Mouse (Mus musculus) heart, postnatal 0 days (tissue): ENCODE data around the gene 7420426K07Rik.

Source experiments
- CTCF ChIP-seq: IDR thresholded peaks from 2 replicates; pipeline ENCODE4 v1.5.1; 2016; ENCODE audit warnings: antibody characterized with exemption, control low read depth, low read depth
- EP300 ChIP-seq: IDR thresholded peaks from 2 replicates; pipeline ENCODE4 v1.6.1; 2016; ENCODE audit warnings: antibody characterized with exemption, low read depth

- TF ChIP-seq CTCF (no peak), EP300 (no peak)
Observed at GRCm38 (mm10) chr9:98935190-98935909, 32.4 kb downstream of the 7420426K07Rik start.
